Mouse (Mus musculus): Measurements from ENCODE around the gene Galnt7. TPM values are rescaled to one million over a fixed set of nuclear protein-coding genes. Genes with fewer than 3 reads are reported as not detected.

Gene Galnt7
- total RNA-seq (2018; cell fraction: chromatin; rRNA removed): 10 to 100 TPM in 23 of 26 experiments, 1 to 10 TPM in 3; 4.1 to 29.7 (median 22.7) TPM
- total RNA-seq (2018; cell fraction: cytosol; rRNA removed): 10 to 100 TPM; 17.1 to 34.0 (median 24.0) TPM
- 10 to 100 TPM; 22.0 to 65.8 (median 38.4) TPM for total RNA-seq (2018; cell fraction: nucleus; rRNA removed)
- polyA plus RNA-seq (2018): 21.0 to 30.5 TPM (median 21.6 TPM) in 3 replicates

- peak within 1 kb of the TSS; percentile 47 for H3K27ac ChIP-seq
- H3K4me3 ChIP-seq (ENCODE audit: inconsistent target): peak within 1 kb of the TSS; percentile 50
- H3K36me3 ChIP-seq (ENCODE audit: inconsistent target): no peaks in the 10 kb centered on the region
- H3K79me2 ChIP-seq (ENCODE audit: inconsistent target): peaks cover 40% of the 10 kb centered on the region
- WGBS (ENCODE audit: missing documents): under 1% methylated on average over 58 of the region's 74 CpGs
Measured at GRCm38 (mm10) chr8:57652456-57653055, at the start of gene Galnt7. TSS of gene Galnt7 (minus strand) at chr8:57653032.

- Histone ChIP-seq H3K36me3 (ENCODE audit: inconsistent target) (no peaks in the 10 kb centered on the region), H3K4me3 (ENCODE audit: inconsistent target) (no peak overlapping the region), H3K79me2 (ENCODE audit: inconsistent target) (no peaks in the 10 kb centered on the region), H3K27ac (no peak overlapping the region)
- 87% methylated on average over 7 of the region's 7 CpGs for WGBS (ENCODE audit: missing documents)
Measured at GRCm38 (mm10) chr8:57688633-57689032, 35.8 kb upstream of the Galnt7 start.

- no peak overlapping the region for H3K27ac ChIP-seq
- no peaks in the 10 kb centered on the region for H3K36me3 ChIP-seq (ENCODE audit: inconsistent target)
- WGBS (ENCODE audit: missing documents): 87% methylated on average over 3 of the region's 3 CpGs
- no peaks in the 10 kb centered on the region for H3K79me2 ChIP-seq (ENCODE audit: inconsistent target)
- H3K4me3 ChIP-seq (ENCODE audit: inconsistent target): no peak overlapping the region
Measured at GRCm38 (mm10) chr8:57685803-57686202, 33.0 kb upstream of the Galnt7 start.

- Histone ChIP-seq H3K27ac (no peak overlapping the region), H3K79me2 (ENCODE audit: inconsistent target) (no peaks in the 10 kb centered on the region), H3K36me3 (ENCODE audit: inconsistent target) (no peaks in the 10 kb centered on the region), H3K4me3 (ENCODE audit: inconsistent target) (no peak overlapping the region)
- WGBS (ENCODE audit: missing documents): 97% methylated on average over 5 of the region's 5 CpGs
Measured at GRCm38 (mm10) chr8:57680044-57680443, 27.2 kb upstream of the Galnt7 start.

GRCm38 (mm10) chr8:57664121-57664520 is 11.3 kb upstream of the Galnt7 start:
- no peaks in the 10 kb centered on the region for H3K36me3 ChIP-seq (ENCODE audit: inconsistent target)
- no peak overlapping the region for H3K27ac ChIP-seq
- no peak overlapping the region for H3K4me3 ChIP-seq (ENCODE audit: inconsistent target)
- no peaks in the 10 kb centered on the region for H3K79me2 ChIP-seq (ENCODE audit: inconsistent target)
- 31% methylated on average over 2 of the region's 2 CpGs for WGBS (ENCODE audit: missing documents)

GRCm38 (mm10) chr8:57660019-57660418 is 7.2 kb upstream of the Galnt7 start:
- H3K79me2 ChIP-seq (ENCODE audit: inconsistent target): no peaks in the 10 kb centered on the region
- no peak overlapping the region for H3K4me3 ChIP-seq (ENCODE audit: inconsistent target)
- WGBS (ENCODE audit: missing documents): 88% methylated on average over 2 of the region's 2 CpGs
- no peaks in the 10 kb centered on the region for H3K36me3 ChIP-seq (ENCODE audit: inconsistent target)
- H3K27ac ChIP-seq: no peak overlapping the region

GRCm38 (mm10) chr8:57656446-57656845 is 3.6 kb upstream of the Galnt7 start:
- Histone ChIP-seq H3K4me3 (ENCODE audit: inconsistent target) (no peak overlapping the region), H3K79me2 (ENCODE audit: inconsistent target) (peaks cover 1% of the 10 kb centered on the region), H3K27ac (no peak overlapping the region), H3K36me3 (ENCODE audit: inconsistent target) (no peaks in the 10 kb centered on the region)
- WGBS (ENCODE audit: missing documents): 93% methylated on average over 5 of the region's 6 CpGs

GRCm38 (mm10) chr8:57654146-57654545 is 1.3 kb upstream of the Galnt7 start:
- 20% methylated on average over 7 of the region's 7 CpGs for WGBS (ENCODE audit: missing documents)
- Histone ChIP-seq H3K4me3 (ENCODE audit: inconsistent target) (peak overlapping the region; percentile 50), H3K79me2 (ENCODE audit: inconsistent target) (peaks cover 24% of the 10 kb centered on the region), H3K27ac (no peak overlapping the region), H3K36me3 (ENCODE audit: inconsistent target) (no peaks in the 10 kb centered on the region)

GRCm38 (mm10) chr8:57653768-57654125 is 915 bp upstream of the Galnt7 start:
- Histone ChIP-seq H3K36me3 (ENCODE audit: inconsistent target) (no peaks in the 10 kb centered on the region), H3K27ac (no peak overlapping the region), H3K4me3 (ENCODE audit: inconsistent target) (peak overlapping the region; percentile 50), H3K79me2 (ENCODE audit: inconsistent target) (peaks cover 28% of the 10 kb centered on the region)
- 1% methylated on average over 7 of the region's 7 CpGs for WGBS (ENCODE audit: missing documents)

GRCm38 (mm10) chr8:57653056-57653767 is 380 bp upstream of the Galnt7 start:
- Histone ChIP-seq H3K4me3 (ENCODE audit: inconsistent target) (peak overlapping the region; percentile 50), H3K27ac (peak overlapping the region; percentile 47)
- 1% methylated on average over 11 of the region's 38 CpGs for WGBS (ENCODE audit: missing documents)

GRCm38 (mm10) chr8:57651689-57652455 is 960 bp downstream of the Galnt7 start:
- Histone ChIP-seq H3K4me3 (ENCODE audit: inconsistent target) (peak overlapping the region; percentile 47), H3K27ac (peak overlapping the region; percentile 36), H3K79me2 (ENCODE audit: inconsistent target) (peaks cover 47% of the 10 kb centered on the region), H3K36me3 (ENCODE audit: inconsistent target) (no peaks in the 10 kb centered on the region)
- WGBS (ENCODE audit: missing documents): under 1% methylated on average over 81 of the region's 91 CpGs

More at GRCm38 (mm10) chr8:57653056-57653767, 380 bp upstream of the Galnt7 start:
- no peaks in the 10 kb centered on the region for H3K36me3 ChIP-seq (ENCODE audit: inconsistent target)
- peaks cover 34% of the 10 kb centered on the region for H3K79me2 ChIP-seq (ENCODE audit: inconsistent target)

GRCm38 (mm10) chr8:57651357-57651688 is 1.5 kb downstream of the Galnt7 start:
- WGBS (ENCODE audit: missing documents): 0% methylated on average over 6 of the region's 8 CpGs
- Histone ChIP-seq H3K4me3 (ENCODE audit: inconsistent target) (peak overlapping the region; percentile 47), H3K36me3 (ENCODE audit: inconsistent target) (no peaks in the 10 kb centered on the region), H3K79me2 (ENCODE audit: inconsistent target) (peaks cover 53% of the 10 kb centered on the region), H3K27ac (peak overlapping the region; percentile 36)

GRCm38 (mm10) chr8:57650216-57650615 is 2.6 kb downstream of the Galnt7 start:
- H3K4me3 ChIP-seq (ENCODE audit: inconsistent target): no peak overlapping the region
- 82% methylated on average over 6 of the region's 6 CpGs for WGBS (ENCODE audit: missing documents)

GRCm38 (mm10) chr8:57647566-57647965 is 5.3 kb downstream of the Galnt7 start:
- Histone ChIP-seq H3K79me2 (ENCODE audit: inconsistent target) (peaks cover 87% of the 10 kb centered on the region), H3K36me3 (ENCODE audit: inconsistent target) (no peaks in the 10 kb centered on the region), H3K27ac (no peak overlapping the region), H3K4me3 (ENCODE audit: inconsistent target) (no peak overlapping the region)
- WGBS (ENCODE audit: missing documents): 66% methylated on average over 3 of the region's 3 CpGs

More at GRCm38 (mm10) chr8:57650216-57650615, 2.6 kb downstream of the Galnt7 start:
- Histone ChIP-seq H3K36me3 (ENCODE audit: inconsistent target) (no peaks in the 10 kb centered on the region), H3K27ac (no peak overlapping the region), H3K79me2 (ENCODE audit: inconsistent target) (peaks cover 63% of the 10 kb centered on the region)
